Mouse (Mus musculus) kidney, adult 18-20 months (tissue): ENCODE data around the gene 6030468B19Rik.

Source experiments
- DNase-seq: peaks from one replicate; pipeline ENCODE4 v3.0.0; 2021

The 6030468B19Rik gene

DNA sequence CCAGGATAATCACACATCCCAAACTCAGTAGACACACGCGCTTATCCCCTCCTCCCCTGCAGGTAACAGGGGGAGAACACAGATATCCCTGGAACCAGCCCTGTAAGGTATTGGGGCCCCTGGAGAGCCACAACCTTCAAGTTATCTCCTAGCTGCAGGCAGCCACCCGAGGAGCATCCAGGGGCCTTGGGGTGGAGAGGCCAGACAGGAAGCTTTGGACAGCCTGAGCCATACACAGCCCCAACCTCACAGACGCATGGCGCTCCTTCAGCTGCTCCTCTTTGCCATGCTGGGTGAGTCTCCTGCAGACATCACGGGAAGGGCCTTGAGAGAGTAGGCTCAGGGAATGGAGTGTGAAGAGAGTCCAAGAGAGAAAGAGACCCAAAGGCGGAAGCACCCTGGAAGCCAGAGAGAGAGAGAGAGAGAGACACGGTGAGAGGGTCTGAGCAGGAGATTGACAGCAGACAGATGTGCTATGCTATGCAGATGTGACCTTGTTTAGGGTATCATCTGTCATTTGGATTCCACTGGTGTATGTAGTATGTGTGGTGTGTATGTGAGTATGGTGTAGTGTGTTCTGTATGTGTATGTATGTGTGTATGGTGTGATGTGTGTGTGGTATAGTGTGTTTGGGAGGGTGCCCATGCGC is at the start of gene 6030468B19Rik:
TSS of gene 6030468B19Rik (plus strand) at position 150 of the 649 bp plus-strand sequence.
- no peak for DNase-seq

DNA sequence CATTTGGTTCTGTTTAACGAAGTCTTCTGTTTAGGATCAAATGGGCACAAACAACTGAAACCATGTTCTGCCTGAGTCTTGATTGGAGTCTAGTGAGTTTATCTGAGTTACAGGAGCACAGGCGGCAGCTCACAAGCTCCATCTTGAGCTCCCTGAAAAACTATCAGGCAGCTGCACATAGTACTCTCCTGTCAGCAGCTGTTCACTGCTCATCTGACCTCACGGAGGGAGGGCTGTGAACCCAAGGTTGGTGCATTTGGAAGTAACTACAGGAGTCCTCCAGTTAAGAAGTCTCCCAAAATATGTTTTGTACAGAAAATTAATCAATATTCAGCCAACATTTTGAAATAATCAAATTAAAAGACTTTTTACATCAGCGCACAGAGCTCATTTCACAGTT is 48.8 kb upstream of the 6030468B19Rik start:
- DNase-seq, result no peak

DNA sequence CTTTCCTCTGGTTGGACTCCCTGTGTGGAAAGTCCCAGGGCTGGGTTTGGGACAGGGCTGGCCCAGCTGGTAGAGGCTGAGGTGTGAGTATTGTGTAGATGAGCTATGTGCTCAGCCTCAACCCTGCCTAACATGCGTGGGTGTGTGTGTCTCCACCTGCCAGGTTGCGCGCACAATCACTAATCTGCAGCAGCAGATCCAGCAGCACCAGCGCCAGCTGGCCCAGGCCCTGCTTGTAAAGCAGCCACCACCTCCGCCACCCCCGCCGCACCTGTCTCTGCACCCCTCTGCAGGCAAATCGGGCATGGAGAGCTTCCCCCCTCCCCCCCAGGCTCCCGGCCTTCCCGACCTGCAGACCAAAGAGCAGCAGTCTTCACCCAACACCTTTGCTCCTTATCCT is 48.0 kb upstream of the 6030468B19Rik start:
- DNase-seq, result no peak

DNA sequence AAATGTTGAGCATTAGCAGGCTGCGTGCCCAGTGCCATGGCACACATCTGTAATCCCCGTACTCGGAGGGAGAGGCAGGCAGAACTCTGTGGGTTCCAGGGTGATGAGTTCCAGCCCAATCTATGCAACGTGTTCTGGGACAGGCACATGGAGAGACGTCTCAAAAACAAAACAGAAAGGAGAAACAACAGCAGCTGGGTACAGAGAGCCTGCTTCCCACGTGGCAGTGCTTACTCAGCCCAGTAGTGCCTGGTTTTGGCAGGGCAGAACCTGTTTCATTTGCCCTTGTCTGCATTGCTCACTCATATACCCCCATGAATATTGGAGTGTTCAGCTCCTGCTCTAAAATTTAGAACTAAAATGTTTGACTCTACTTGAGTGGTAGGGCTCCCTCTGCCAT is 45.9 kb upstream of the 6030468B19Rik start:
- DNase-seq, result peak; percentile 43

GRCm38 (mm10) chr11:117755891-117756290 is 41.6 kb upstream of the 6030468B19Rik start:
- DNase-seq, result no peak

GRCm38 (mm10) chr11:117759267-117759666 is 38.2 kb upstream of the 6030468B19Rik start:
- DNase-seq, result no peak

DNA sequence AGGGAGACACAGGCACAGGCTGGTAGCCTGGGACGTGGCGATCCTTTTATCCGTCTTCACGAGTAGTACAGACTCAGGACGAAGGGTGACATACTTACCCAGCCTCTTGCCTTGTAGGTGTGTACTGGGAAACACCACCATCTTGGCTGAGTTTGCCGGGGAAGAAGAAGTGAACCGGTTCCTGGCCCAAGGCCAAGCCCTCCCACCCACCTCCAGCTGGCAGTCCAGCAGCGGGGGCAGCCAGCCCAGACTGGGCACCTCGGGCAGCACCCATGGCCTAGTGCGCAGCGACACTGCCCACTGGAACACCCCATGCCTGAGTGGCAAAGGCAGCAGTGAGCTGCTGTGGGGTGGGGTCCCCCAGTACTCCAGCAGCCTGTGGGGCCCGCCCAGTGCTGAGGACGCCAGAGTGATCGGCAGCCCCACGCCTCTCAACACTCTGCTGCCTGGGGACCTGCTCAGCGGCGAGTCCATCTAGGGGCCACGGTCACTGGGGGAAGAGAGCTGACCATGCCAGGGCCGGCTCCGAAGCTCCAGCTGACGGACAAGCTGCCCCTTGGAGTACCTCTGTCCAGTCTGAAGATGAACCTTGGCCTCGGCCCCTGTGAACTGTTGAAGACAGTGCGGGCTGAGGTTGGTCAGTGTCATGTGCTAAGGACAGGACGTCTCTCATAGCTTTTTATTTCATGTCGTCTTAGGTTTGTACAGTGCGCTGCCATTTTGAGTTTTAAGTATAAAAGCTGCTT is 36.9 kb upstream of the 6030468B19Rik start:
- DNase-seq, result peak; percentile 42

DNA sequence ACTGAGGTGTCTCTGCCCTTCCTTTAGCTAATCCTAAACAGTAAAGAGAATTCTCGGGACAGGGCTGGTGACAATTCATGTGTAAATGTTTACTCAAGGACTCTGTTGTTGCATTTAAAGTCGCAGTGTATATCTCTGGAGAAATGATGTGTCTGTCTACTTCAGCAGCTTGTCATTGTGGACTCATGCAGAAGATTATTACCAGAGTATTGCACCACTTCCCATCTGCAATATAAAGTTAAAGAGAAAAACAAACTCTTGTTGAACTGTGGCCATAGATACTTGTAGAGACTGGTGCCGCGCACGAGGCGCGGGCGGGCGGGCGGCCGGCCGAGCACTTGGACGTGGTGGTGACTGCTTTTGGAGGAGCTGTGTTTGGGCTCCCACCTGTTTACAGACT is 35.7 kb upstream of the 6030468B19Rik start:
- no peak for DNase-seq

DNA sequence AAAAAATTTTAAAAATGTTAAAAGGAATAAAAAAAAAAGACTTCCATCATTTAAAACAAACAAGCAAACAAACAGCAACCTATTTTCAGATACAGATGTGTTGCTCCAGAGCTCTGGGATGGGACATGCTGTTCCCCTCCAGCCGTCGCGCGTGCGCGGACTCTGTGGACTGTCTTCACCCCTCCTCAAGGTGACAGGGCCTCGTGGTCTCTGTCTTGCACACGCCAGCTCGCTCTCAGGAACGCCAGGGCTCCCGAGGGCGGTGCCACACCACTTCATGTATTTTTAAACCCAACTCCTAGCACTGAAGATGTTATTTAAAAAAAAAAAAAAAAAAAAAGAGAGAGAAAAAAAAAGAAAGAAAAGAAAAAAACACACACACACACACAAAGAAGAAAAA is 35.2 kb upstream of the 6030468B19Rik start:
- no peak for DNase-seq

GRCm38 (mm10) chr11:117764319-117764718 is 33.1 kb upstream of the 6030468B19Rik start:
- no peak for DNase-seq

DNA sequence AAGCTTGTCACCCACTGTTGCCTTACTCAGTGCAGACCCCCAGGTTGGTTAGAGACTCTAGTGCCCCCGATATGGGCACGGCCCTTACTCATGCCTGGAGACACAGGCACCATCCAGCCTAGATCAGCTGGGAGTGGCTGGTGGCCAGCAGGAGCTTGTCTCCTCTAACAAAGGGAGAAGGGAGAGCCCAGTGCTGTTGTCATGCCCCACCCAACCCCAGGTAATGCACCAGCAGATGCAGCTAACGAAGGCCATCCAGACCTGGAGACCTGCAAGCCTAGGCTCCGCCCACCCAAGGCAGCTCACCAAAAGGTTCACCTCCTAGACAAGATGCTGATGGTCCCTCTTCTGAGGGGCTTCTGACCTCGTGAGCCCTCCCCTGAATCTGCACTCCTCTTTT is 32.1 kb upstream of the 6030468B19Rik start:
- DNase-seq, result no peak

- DNase-seq, result no peak
Observed at GRCm38 (mm10) chr11:117766275-117766674, 31.2 kb upstream of the 6030468B19Rik start.

GRCm38 (mm10) chr11:117768725-117769682 is 28.5 kb upstream of the 6030468B19Rik start:
- DNase-seq, result peak; percentile 35

GRCm38 (mm10) chr11:117769683-117770047 is 27.8 kb upstream of the 6030468B19Rik start:
- no peak for DNase-seq

- no peak for DNase-seq
Observed at GRCm38 (mm10) chr11:117770407-117770806, 27.1 kb upstream of the 6030468B19Rik start.

- no peak for DNase-seq
Observed at GRCm38 (mm10) chr11:117772352-117772751, 25.1 kb upstream of the 6030468B19Rik start.

DNA sequence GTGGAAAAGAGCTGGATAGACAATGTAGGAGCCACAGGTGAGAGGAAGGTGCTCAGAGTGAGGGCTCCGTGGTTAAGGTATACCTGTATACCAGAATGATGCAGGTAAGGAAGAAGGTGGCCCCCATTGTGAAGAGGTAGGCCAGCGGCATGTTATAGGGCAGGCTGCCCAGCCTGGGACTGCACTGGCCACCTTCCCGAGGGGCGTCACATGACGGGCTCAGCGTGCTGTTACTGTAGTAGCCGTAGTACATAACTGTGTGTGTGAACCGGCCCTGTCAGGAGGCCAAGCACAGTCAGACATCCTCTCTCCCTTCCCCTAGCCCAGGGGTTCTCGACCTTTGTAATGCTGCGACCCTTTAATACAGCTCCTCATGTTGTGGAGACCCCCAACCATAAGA is 22.5 kb upstream of the 6030468B19Rik start:
- no peak for DNase-seq

DNA sequence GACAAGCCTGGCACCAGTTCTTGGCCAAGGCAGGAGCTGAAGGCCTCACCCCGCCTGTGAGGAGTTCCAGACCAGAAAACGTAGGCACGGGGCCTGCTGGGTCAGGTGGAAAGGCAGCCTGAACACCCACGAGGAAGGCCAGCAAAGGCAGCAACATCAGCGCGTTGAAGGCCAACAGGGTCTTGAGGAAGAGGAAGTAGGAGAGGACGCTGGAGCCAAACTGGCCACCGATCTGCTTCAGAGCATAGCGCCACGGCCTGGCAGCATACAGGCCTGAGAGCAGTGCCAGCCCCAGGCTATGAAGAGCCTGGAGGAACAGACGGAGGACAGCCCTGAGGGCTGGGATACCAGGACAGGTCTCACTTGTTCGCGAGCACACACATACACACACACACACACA is 21.9 kb upstream of the 6030468B19Rik start:
- no peak for DNase-seq

- DNase-seq, result no peak
Observed at GRCm38 (mm10) chr11:117776085-117776792, 21.2 kb upstream of the 6030468B19Rik start.

- DNase-seq, result no peak
Observed at GRCm38 (mm10) chr11:117777111-117777510, 20.3 kb upstream of the 6030468B19Rik start.

DNA sequence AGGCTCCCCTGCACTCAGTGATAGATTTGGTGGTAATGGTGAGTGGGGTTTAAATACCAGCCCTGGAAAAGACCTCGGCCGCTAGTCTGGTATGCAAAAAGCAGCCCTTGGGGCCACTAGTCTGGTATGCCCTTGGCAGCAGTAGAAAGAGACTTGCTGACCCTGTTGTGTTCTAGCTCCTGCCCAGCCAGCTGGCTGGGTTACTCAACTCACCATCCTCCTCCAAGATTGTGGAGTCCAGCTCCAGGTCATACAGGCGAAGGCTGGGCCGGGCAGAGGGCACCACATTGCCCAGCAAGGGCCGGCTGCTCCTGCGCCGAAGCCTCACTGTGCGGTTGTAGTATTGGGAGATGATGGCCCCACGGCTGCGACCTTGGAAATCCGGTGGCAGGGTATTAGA is 19.4 kb upstream of the 6030468B19Rik start:
- peak; percentile 59 for DNase-seq

- DNase-seq, result peak; percentile 39
Observed at GRCm38 (mm10) chr11:117778851-117779433, 18.5 kb upstream of the 6030468B19Rik start.
